Mouse (Mus musculus) stomach, postnatal 0 days (tissue): Measurements from ENCODE around the gene A4galt.

Source experiments
- CTCF ChIP-seq: IDR thresholded peaks from 2 replicates; pipeline ENCODE4 v1.5.1; 2016; ENCODE audit warnings: antibody characterized with exemption, low read depth, mild to moderate bottlenecking, moderate library complexity
- EP300 ChIP-seq: optimal IDR thresholded peaks from 2 replicates; pipeline ENCODE3; 2016; ENCODE audit warnings: antibody characterized with exemption

DNA sequence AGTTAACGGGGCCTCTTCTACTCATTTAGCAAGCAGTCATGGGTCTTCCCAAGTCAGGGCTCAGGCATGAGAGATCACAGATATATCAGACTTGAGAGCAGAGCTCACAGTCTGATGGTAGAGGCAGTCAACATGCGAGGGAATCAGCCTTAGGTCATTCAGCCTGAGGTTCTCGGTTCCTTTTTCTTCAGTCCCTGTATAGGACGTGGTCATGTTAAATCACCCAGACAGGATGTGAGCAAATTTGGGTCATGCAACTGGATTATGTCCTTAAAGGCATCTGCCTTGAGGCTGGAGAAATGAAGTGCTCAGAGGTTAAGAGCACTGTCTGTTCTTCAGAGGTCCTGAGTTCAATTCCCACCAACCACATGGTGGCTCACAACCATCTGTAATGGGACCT is 29.9 kb downstream of the A4galt start:
- TF ChIP-seq CTCF (no peak), EP300 (no peak)
